Mouse (Mus musculus): ENCODE measurements around the gene Emx1. TPM values are rescaled to one million over a fixed set of nuclear protein-coding genes. Genes with fewer than 3 reads are reported as not detected.

Gene Emx1
- total RNA-seq (2023) = not detected

DNA sequence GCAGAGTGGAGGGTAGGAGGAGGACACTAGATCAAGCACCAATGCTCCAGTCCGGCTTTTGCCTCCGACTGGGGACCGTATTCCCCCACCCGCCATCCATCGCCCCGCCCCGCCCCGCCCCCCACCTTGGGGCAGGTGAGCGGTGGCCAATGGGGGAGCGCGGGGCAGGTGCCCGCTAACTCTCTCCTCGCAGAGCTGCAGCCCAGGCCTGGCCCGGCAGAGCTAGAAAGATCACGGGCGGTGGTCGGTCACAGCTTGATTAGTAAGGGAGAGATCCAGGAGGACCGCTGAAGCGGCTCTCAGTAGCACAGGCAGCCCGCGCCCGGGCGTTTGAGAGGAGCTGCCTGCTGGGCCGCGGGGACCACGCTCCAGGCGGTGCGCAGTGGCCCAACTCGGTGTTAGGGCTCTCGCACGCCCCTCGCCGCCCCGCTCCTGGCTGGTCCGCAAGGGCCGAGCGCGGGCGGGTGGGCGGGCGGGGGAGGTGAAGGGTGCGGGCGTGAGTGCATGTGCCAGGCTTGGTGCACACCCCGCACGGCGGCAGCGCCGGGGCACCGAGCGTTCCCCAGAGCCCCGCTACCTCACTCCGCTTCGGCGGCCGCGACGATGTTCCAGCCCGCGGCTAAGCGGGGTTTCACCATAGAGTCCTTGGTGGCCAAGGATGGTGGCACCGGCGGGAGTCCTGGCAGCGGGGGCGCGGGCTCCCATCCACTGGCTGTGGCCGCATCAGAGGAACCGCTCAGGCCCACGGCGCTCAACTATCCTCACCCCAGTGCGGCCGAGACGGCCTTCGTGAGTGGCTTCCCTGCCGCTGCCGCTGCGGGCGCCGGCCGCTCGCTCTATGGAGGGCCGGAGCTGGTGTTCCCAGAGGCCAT lies at the start of gene Emx1:
Gene Emx1 (plus strand): TSS at position 99 of the 872 bp plus-strand sequence.

Other genes starting within 250 kb of the Emx1 start
- 10 to 100 TPM; 14.1 to 14.2 TPM for gene Exoc6b, start 117.9 kb upstream of the Emx1 start, total RNA-seq (2023)
- gene Spr, start 49.7 kb upstream of the Emx1 start, total RNA-seq (2023) = 1 to 10 TPM; 9.6 to 9.7 TPM
- 100 to 1,000 TPM in 1 of 2 experiments, 10 to 100 TPM in 1; 88.0 to 111 TPM for gene Sfxn5, start 146.0 kb downstream of the Emx1 start, total RNA-seq (2023)
- 10 to 100 TPM; 17.1 to 18.5 TPM for gene Rab11fip5, start 187.2 kb downstream of the Emx1 start, total RNA-seq (2023)
- not detected for gene Noto, start 236.4 kb downstream of the Emx1 start, total RNA-seq (2023)
- gene Smyd5, start 244.6 kb downstream of the Emx1 start, total RNA-seq (2023) = 10 to 100 TPM; 10.0 to 10.1 TPM

Data from neutrophil, adult 59 days (primary cell).